Comparison of ENCODE assay signal across 9 mouse cellular contexts in the genomic region with DNA sequence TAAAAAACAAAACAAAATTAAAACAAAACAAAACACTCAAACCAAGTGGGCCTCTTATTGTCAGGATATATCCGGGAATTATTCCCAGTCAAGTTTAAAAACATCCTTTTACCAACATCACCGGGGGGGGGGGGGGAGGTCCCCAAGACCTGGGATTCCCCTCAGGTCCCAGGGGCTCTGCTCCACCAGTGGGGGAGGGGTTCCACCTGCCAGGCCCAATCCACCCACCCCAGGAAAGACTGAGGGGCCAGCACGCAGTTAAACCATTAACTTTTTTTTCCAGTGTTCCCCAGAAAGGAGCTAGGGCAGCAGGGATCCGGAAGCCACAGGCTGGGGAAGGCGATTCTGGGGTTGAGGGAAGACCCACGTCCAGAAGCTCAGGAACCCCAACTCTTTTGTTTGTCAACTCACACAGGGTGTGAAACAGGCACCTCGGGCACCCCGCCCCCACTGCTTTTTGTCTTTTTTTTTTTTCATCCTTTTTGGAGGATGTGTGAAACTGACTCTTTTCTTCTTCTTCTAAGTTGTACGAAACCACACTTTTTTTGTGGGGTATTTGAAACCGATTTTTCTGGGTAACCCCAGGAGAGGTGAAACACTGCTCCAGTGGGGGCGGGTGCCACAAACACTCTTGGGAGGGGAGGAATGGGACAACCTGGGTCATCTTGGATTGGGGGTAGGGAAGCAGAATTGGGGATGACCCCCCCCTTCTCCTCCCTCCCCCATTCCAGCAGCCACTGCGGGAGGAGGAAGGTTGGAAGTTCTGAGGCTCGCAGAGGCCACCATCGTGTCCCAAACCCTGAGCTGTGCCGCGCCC. TPM values are rescaled to one million over a fixed set of nuclear protein-coding genes. Genes with fewer than 3 reads are reported as not detected.
DNase-seq lines count a peak whose midpoint lies in the region; ATAC-seq and TF ChIP-seq lines count a peak whose summit lies in the region.
"Had no signal": no experiment of that assay in that cellular context is flagged by ENCODE, and none has a peak within 500 bp of the region (broad histone marks: within the 10 kb centered on the region; RNA-seq: fewer than 3 reads in every experiment).

No protein-coding gene starts in this region.

- 24% methylated on average over 15 of the region's 16 CpGs for WGBS in forebrain, embryonic 12.5 days
- WGBS in limb, embryonic 14.5 days, result 13% methylated on average over 16 of the region's 16 CpGs
- 8% methylated on average over 16 of the region's 16 CpGs for WGBS in stomach, embryonic 16.5 days

- TF ChIP-seq POLR2A in limb, embryonic 14.5 days (IDR thresholded peaks at IDR 0.05; ENCODE audit: borderline replicate concordance, extremely low read depth, insufficient read depth, insufficient read length), result no peak

- H3K27ac ChIP-seq in forebrain, embryonic 12.5 days, result peak overlapping the region; percentile 96
- H3K27ac ChIP-seq in limb, embryonic 14.5 days (replicated peaks; ENCODE audit: low read depth, low read length), result peak overlapping the region; percentile 85
- peak overlapping the region; percentile 90 for H3K27ac ChIP-seq in stomach, embryonic 16.5 days (ENCODE audit: low read length)

- peak overlapping the region; percentile 99 for H3K9ac ChIP-seq in forebrain, embryonic 12.5 days
- peak overlapping the region; percentile 98 for H3K9ac ChIP-seq in limb, embryonic 14.5 days (ENCODE audit: low read depth, low read length, severe bottlenecking)
- peak overlapping the region; percentile 99 for H3K9ac ChIP-seq in stomach, embryonic 16.5 days (ENCODE audit: low read length)

- H3K9me3 ChIP-seq in forebrain, embryonic 12.5 days, result no peaks in the 10 kb centered on the region
- H3K9me3 ChIP-seq in limb, embryonic 14.5 days (ENCODE audit: control insufficient read depth, low read length), result no peaks in the 10 kb centered on the region
- no peaks in the 10 kb centered on the region for H3K9me3 ChIP-seq in stomach, embryonic 16.5 days (replicated peaks; ENCODE audit: control insufficient read depth, low read length)

- peaks cover 42% of the 10 kb centered on the region for H3K36me3 ChIP-seq in forebrain, embryonic 12.5 days (replicated peaks)
- peaks cover 46% of the 10 kb centered on the region for H3K36me3 ChIP-seq in limb, embryonic 14.5 days (ENCODE audit: control insufficient read depth, insufficient read depth, low read length)
- H3K36me3 ChIP-seq in stomach, embryonic 16.5 days (ENCODE audit: control insufficient read depth, insufficient read depth, low read length), result peaks cover 29% of the 10 kb centered on the region

- peaks cover 31% of the 10 kb centered on the region for H3K4me1 ChIP-seq in forebrain, embryonic 12.5 days
- peaks cover 8% of the 10 kb centered on the region for H3K4me1 ChIP-seq in limb, embryonic 14.5 days (ENCODE audit: control insufficient read depth, insufficient read depth, low read length)
- H3K4me1 ChIP-seq in stomach, embryonic 16.5 days (ENCODE audit: control insufficient read depth, insufficient read depth, low read length), result peaks cover 33% of the 10 kb centered on the region

- DNase-seq in embryo, embryonic 11 days, result peak; percentile 22
- DNase-seq in embryo, embryonic 9.5 days (ENCODE audit: extremely low spot score), result no peak
- peak; percentile 50 to 56 for DNase-seq in B cell, adult 2 months
- no peak for DNase-seq in limb, embryonic 14.5 days (ENCODE audit: low spot score)
- no peak for DNase-seq in urinary bladder, postnatal 25 days (ENCODE audit: low spot score)
- DNase-seq in layer of hippocampus, postnatal 36 days, result no peak

- ATAC-seq in forebrain, embryonic 12.5 days (ENCODE audit: low FRiP score), result no peak
- no peak for ATAC-seq in limb, embryonic 14.5 days (ENCODE audit: low FRiP score, low read depth)
- no peak for ATAC-seq in stomach, embryonic 16.5 days (ENCODE audit: insufficient read depth, low FRiP score)
- ATAC-seq: Patski had no signal

- peak overlapping the region; percentile 88 for H3K4me2 ChIP-seq in forebrain, embryonic 12.5 days
- peak overlapping the region; percentile 88 for H3K4me2 ChIP-seq in limb, embryonic 14.5 days (replicated peaks; ENCODE audit: low read depth, low read length, severe bottlenecking)
- H3K4me2 ChIP-seq in stomach, embryonic 16.5 days (ENCODE audit: low read depth, low read length), result peak overlapping the region; percentile 96

- peak overlapping the region; percentile 99 for H3K4me3 ChIP-seq in forebrain, embryonic 12.5 days (replicated peaks)
- peak overlapping the region; percentile 94 for H3K4me3 ChIP-seq in limb, embryonic 14.5 days (replicated peaks; ENCODE audit: low read length)
- peak overlapping the region; percentile 97 for H3K4me3 ChIP-seq in stomach, embryonic 16.5 days (replicated peaks; ENCODE audit: low read length)

- H3K27me3 ChIP-seq in forebrain, embryonic 12.5 days, result no peaks in the 10 kb centered on the region
- no peaks in the 10 kb centered on the region for H3K27me3 ChIP-seq in limb, embryonic 14.5 days (ENCODE audit: control insufficient read depth, insufficient read depth, low read length)
- H3K27me3 ChIP-seq in stomach, embryonic 16.5 days (ENCODE audit: control insufficient read depth, insufficient read depth, low read length), result no peaks in the 10 kb centered on the region
- H3K27me3 ChIP-seq: Patski had no signal

RNA-seq across cellular contexts. Expression of a gene that starts 1.7 kb away (rescaled TPM):
- polyA plus RNA-seq in forebrain, embryonic 12.5 days (2016; fragmentation: Nextera tagmentation; extraction: Ambion mirVana), result 203 and 205 TPM in 2 replicates
- 191 and 260 TPM in 2 replicates for polyA plus RNA-seq in limb, embryonic 14.5 days (2012; rRNA removed)
- polyA plus RNA-seq in limb, embryonic 14.5 days (2014; fragmentation: Nextera tagmentation; extraction: Ambion mirVana), result 129 and 147 TPM in 2 replicates
- 46.1 and 57.9 TPM in 2 replicates for polyA plus RNA-seq in stomach, embryonic 16.5 days (2015; fragmentation: Nextera tagmentation; extraction: Ambion mirVana)
- 10 to 100 TPM; 30.5 to 30.6 TPM for total RNA-seq in layer of hippocampus, postnatal 36 days (2021)

RNA-seq across cellular contexts. Expression of a gene that starts 25.1 kb away (rescaled TPM):
- polyA plus RNA-seq in forebrain, embryonic 12.5 days (2016; fragmentation: Nextera tagmentation; extraction: Ambion mirVana), result 371 and 400 TPM in 2 replicates
- polyA plus RNA-seq in limb, embryonic 14.5 days (2012; rRNA removed), result 572 and 718 TPM in 2 replicates
- polyA plus RNA-seq in limb, embryonic 14.5 days (2014; fragmentation: Nextera tagmentation; extraction: Ambion mirVana), result 617 and 707 TPM in 2 replicates
- 669 and 707 TPM in 2 replicates for polyA plus RNA-seq in stomach, embryonic 16.5 days (2015; fragmentation: Nextera tagmentation; extraction: Ambion mirVana)
- 100 to 1,000 TPM; 443 to 467 TPM for total RNA-seq in layer of hippocampus, postnatal 36 days (2021)

RNA-seq across cellular contexts. Expression of a gene that starts 32.4 kb away (rescaled TPM):
- 312 and 327 TPM in 2 replicates for polyA plus RNA-seq in forebrain, embryonic 12.5 days (2016; fragmentation: Nextera tagmentation; extraction: Ambion mirVana)
- polyA plus RNA-seq in limb, embryonic 14.5 days (2012; rRNA removed), result 267 and 270 TPM in 2 replicates
- 196 and 214 TPM in 2 replicates for polyA plus RNA-seq in limb, embryonic 14.5 days (2014; fragmentation: Nextera tagmentation; extraction: Ambion mirVana)
- polyA plus RNA-seq in stomach, embryonic 16.5 days (2015; fragmentation: Nextera tagmentation; extraction: Ambion mirVana), result 131 and 139 TPM in 2 replicates
- 100 to 1,000 TPM; 148 to 156 TPM for total RNA-seq in layer of hippocampus, postnatal 36 days (2021)

RNA-seq across cellular contexts. Expression of a gene that starts 44.3 kb away (rescaled TPM):
- polyA plus RNA-seq in forebrain, embryonic 12.5 days (2016; fragmentation: Nextera tagmentation; extraction: Ambion mirVana), result 17.3 and 21.3 TPM in 2 replicates
- polyA plus RNA-seq in limb, embryonic 14.5 days (2012; rRNA removed), result 44.0 and 60.0 TPM in 2 replicates
- polyA plus RNA-seq in limb, embryonic 14.5 days (2014; fragmentation: Nextera tagmentation; extraction: Ambion mirVana), result 8.2 and 9.0 TPM in 2 replicates
- polyA plus RNA-seq in stomach, embryonic 16.5 days (2015; fragmentation: Nextera tagmentation; extraction: Ambion mirVana), result 3.0 and 4.1 TPM in 2 replicates
- 10 to 100 TPM; 18.2 to 18.4 TPM for total RNA-seq in layer of hippocampus, postnatal 36 days (2021)

Comparison
In these comparisons a context has a peak if more than half of its experiments do, and no peak if none do; other contexts are left out.
1. DNase-seq: peak in embryo, embryonic 11 days (single experiment) and B cell, adult 2 months (2 of 2); none in embryo, embryonic 9.5 days (single experiment), limb, embryonic 14.5 days (single experiment), urinary bladder, postnatal 25 days (single experiment) and layer of hippocampus, postnatal 36 days (0 of 2).
2. Peak in every context shown above with its lines, with median percentiles within 50 percentile points of each other: H3K27ac ChIP-seq, H3K4me2 ChIP-seq, H3K4me3 ChIP-seq and H3K9ac ChIP-seq.